Mouse (Mus musculus) intestine, embryonic 15.5 days (tissue): ENCODE measurements at regions not wholly inside any gene's neighbourhood (a gene's known extent, or its start where the extent isn't known, plus 50 kb on each side); places are given as distances from the start of the nearest gene placed in this dataset.
"Not testable (repeated sequence)": the region's sequence is repeated elsewhere in the genome, so short reads cannot be mapped to it uniquely, and the experiment has no call there.

Experiments
- ATAC-seq: fragments of 200-750 bp; cut with Nextera tagmentation; 2 replicates; pipeline ENCODE4 v1.8.0; 2017; ENCODE audit warnings: moderate TSS enrichment, moderate library complexity
- H3K27ac ChIP-seq: fragments of 300-500 bp; sonication (generic); 2 replicates; pipeline ENCODE4 v1.5.1; 2015; ENCODE audit warnings: mild to moderate bottlenecking, inconsistent platforms
- H3K27me3 ChIP-seq: fragments of 300-500 bp; sonication (generic); replicated peaks from 2 replicates; pipeline ENCODE4 v1.6.1; 2015; ENCODE audit warnings: inconsistent platforms
- H3K36me3 ChIP-seq: fragments of 300-500 bp; sonication (generic); 2 replicates; pipeline ENCODE4 v1.6.1; 2015; ENCODE audit warnings: inconsistent platforms
- H3K4me1 ChIP-seq: fragments of 300-500 bp; sonication (generic); replicated peaks from 2 replicates; pipeline ENCODE4 v1.6.1; 2015; ENCODE audit warnings: inconsistent platforms
- H3K4me2 ChIP-seq: fragments of 300-500 bp; sonication (generic); replicated peaks from 2 replicates; pipeline ENCODE4 v1.6.1; 2015; ENCODE audit warnings: mild to moderate bottlenecking, inconsistent platforms
- H3K4me3 ChIP-seq: fragments of 300-500 bp; sonication (generic); replicated peaks from 2 replicates; pipeline ENCODE4 v1.5.1; 2015; ENCODE audit warnings: inconsistent platforms
- H3K9ac ChIP-seq: fragments of 300-500 bp; sonication (generic); 2 replicates; pipeline ENCODE4 v1.6.1; 2015; ENCODE audit warnings: inconsistent platforms
- H3K9me3 ChIP-seq: fragments of 300-500 bp; sonication (generic); 2 replicates; pipeline ENCODE4 v1.6.1; 2016; ENCODE audit warnings: inconsistent platforms
- WGBS: fragments of 180-500 bp; shearing (Covaris S2); methylation state at CpG from one replicate; pipeline ENCODE4 v1.1.7; 2015; 5-methylcytosine and 5-hydroxymethylcytosine counted together

DNA sequence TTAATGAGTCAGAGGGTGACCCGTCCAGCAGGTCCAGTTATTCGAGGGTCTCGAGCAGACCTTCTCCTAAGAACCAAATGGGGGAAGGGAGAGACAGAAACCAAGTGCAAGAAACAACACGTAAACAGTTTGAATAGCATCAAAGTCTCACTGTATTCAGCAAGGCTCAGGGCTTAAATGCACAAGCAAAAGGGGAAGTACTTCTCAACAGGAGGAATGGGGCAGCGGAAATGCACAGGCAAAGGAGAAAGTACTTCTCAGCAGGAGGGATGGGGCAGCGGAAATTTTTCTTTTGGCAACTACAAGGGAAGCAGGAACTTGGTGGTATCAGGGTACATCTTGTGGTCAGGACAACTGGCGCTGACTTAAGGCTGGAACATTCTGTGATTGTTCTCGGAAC is 330.6 kb downstream of the 9430069I07Rik start:
- H3K9me3 ChIP-seq, H3K4me1 ChIP-seq, H3K4me3 ChIP-seq, H3K36me3 ChIP-seq, ATAC-seq, H3K4me2 ChIP-seq, H3K27ac ChIP-seq, H3K9ac ChIP-seq, H3K27me3 ChIP-seq: not testable (repeated sequence)
- 73% methylated on average over 8 of the region's 8 CpGs for WGBS

- no peak overlapping the region for H3K9ac ChIP-seq
- H3K4me3 ChIP-seq = no peak overlapping the region
- H3K36me3 ChIP-seq = no peaks in the 10 kb centered on the region
- H3K27me3 ChIP-seq = no peaks in the 10 kb centered on the region
- no peaks in the 10 kb centered on the region for H3K4me1 ChIP-seq
- H3K27ac ChIP-seq = no peak overlapping the region
- H3K9me3 ChIP-seq = no peaks in the 10 kb centered on the region
- no peak overlapping the region for H3K4me2 ChIP-seq
- no peak for ATAC-seq
- 86% methylated on average over 2 of the region's 2 CpGs for WGBS
These were observed 332.3 kb downstream of the 9430069I07Rik start for GRCm38 (mm10) chr15:34025396-34025795.

DNA sequence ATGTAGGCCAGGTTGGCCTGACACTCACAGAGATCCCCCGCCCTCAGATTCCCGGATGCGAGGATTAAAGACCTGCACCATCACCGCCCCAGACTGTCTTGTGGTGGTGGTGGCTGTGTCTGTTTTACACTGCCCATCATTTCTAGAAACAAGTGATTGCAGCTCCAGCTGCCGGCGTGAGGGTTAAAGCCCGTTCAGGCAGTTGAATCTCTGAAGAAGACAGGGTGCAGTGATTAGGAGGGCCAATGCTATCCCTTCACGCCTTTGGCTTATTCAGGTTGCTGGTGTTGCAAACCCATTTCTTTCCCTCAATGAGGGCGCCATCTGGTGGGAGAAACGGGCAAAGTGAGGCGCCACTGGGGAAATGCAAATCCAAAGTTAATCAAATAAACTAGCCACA is 335.8 kb downstream of the 9430069I07Rik start:
- H3K27ac ChIP-seq = no peak overlapping the region
- H3K36me3 ChIP-seq = no peaks in the 10 kb centered on the region
- no peaks in the 10 kb centered on the region for H3K9me3 ChIP-seq
- no peak overlapping the region for H3K9ac ChIP-seq
- H3K27me3 ChIP-seq = no peaks in the 10 kb centered on the region
- H3K4me2 ChIP-seq = no peak overlapping the region
- H3K4me1 ChIP-seq = no peaks in the 10 kb centered on the region
- no peak for ATAC-seq
- 26% methylated on average over 11 of the region's 11 CpGs for whole genome bisulfite sequencing
- H3K4me3 ChIP-seq = no peak overlapping the region

DNA sequence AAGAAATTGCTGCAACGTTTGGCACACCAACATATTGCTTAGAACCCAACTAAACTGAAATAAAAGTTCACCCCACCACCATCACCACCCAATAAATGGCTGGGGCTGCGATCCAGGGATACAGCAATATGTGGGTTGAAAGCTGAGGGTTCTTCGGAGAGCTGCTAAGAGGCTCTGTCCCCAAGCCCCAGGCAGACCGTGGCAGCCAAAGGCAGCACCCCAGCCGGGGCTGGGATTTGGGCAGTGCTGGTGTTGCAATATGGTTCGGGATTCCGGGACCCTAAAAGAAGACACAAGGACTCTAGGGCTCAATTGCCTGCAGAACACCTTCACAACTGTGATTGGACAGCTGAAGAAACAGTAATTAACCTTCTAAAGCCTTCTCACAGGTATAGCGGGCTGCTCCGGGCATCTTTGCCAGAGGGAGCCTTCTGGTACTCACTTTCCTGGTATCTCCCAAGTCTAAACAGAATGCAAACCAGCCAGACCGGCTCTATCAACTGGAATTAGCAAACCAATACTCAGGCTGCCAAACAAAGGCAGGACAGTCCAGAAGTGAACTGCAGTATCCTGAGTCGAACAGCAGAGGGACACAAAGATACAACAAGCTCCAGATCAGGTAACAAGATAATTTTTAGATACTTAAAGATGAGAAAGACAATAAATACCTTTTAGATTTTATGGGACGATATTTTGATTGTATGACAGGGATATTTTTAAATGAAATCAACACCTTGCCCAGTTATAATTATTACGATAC is 341.1 kb downstream of the 9430069I07Rik start:
- H3K4me2 ChIP-seq = no peak overlapping the region
- no peak overlapping the region for H3K4me3 ChIP-seq
- no peak overlapping the region for H3K9ac ChIP-seq
- H3K9me3 ChIP-seq = no peaks in the 10 kb centered on the region
- no peak for ATAC-seq
- H3K36me3 ChIP-seq = no peaks in the 10 kb centered on the region
- no peaks in the 10 kb centered on the region for H3K27me3 ChIP-seq
- 51% methylated on average over 13 of the region's 13 CpGs for WGBS
- no peaks in the 10 kb centered on the region for H3K4me1 ChIP-seq
- H3K27ac ChIP-seq = no peak overlapping the region

GRCm38 (mm10) chr15:34008591-34008990 is 349.1 kb downstream of the 9430069I07Rik start:
- H3K9me3 ChIP-seq = no peaks in the 10 kb centered on the region
- no peak overlapping the region for H3K27ac ChIP-seq
- no peak overlapping the region for H3K4me2 ChIP-seq
- no peaks in the 10 kb centered on the region for H3K4me1 ChIP-seq
- ATAC-seq = no peak
- no peak overlapping the region for H3K9ac ChIP-seq
- H3K36me3 ChIP-seq = no peaks in the 10 kb centered on the region
- WGBS = 46% methylated on average over 1 of the region's 1 CpGs
- H3K27me3 ChIP-seq = no peaks in the 10 kb centered on the region
- no peak overlapping the region for H3K4me3 ChIP-seq

GRCm38 (mm10) chr15:33992383-33992782 is 365.3 kb downstream of the 9430069I07Rik start:
- no peaks in the 10 kb centered on the region for H3K4me1 ChIP-seq
- no peaks in the 10 kb centered on the region for H3K9me3 ChIP-seq
- WGBS = 83% methylated on average over 4 of the region's 4 CpGs
- ATAC-seq = no peak
- H3K27ac ChIP-seq = no peak overlapping the region
- no peak overlapping the region for H3K9ac ChIP-seq
- no peak overlapping the region for H3K4me2 ChIP-seq
- H3K4me3 ChIP-seq = no peak overlapping the region
- no peaks in the 10 kb centered on the region for H3K36me3 ChIP-seq
- no peaks in the 10 kb centered on the region for H3K27me3 ChIP-seq

DNA sequence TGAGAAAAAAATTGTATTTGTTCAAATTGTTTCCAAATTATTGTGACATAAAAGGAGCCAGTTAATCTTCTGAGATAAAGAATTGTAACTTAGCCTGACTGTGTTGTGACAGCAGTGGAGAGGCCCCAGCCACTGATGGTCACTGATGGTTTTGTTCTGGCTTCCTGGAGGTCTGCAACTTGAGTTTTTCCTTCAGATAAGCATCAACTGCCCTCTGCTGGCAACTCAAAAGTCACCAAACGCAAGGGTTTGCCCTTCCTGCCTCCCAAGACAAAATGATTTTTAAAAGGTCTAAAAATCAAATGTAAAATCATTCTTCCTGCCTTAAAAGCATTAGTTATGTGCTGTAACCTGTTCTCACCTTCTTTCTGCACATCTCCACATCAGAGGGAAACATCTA is 382.6 kb downstream of the 9430069I07Rik start:
- Histone ChIP-seq H3K4me1 (no peaks in the 10 kb centered on the region), H3K9me3 (no peaks in the 10 kb centered on the region), H3K4me3 (no peak overlapping the region), H3K9ac (no peak overlapping the region), H3K27me3 (no peaks in the 10 kb centered on the region), H3K27ac (no peak overlapping the region), H3K4me2 (no peak overlapping the region), H3K36me3 (no peaks in the 10 kb centered on the region)
- ATAC-seq = no peak
- 28% methylated on average over 1 of the region's 1 CpGs for WGBS

GRCm38 (mm10) chr15:33973466-33973865 is 384.2 kb downstream of the 9430069I07Rik start:
- H3K4me2 ChIP-seq = no peak overlapping the region
- H3K27ac ChIP-seq = no peak overlapping the region
- no peak overlapping the region for H3K4me3 ChIP-seq
- H3K4me1 ChIP-seq = no peaks in the 10 kb centered on the region
- H3K36me3 ChIP-seq = no peaks in the 10 kb centered on the region
- H3K9me3 ChIP-seq = no peaks in the 10 kb centered on the region
- H3K9ac ChIP-seq = no peak overlapping the region
- H3K27me3 ChIP-seq = no peaks in the 10 kb centered on the region
- WGBS = 42% methylated on average over 3 of the region's 3 CpGs
- peak; percentile 70 for ATAC-seq

- Histone ChIP-seq H3K27ac (no peak overlapping the region), H3K9ac (no peak overlapping the region), H3K4me2 (no peak overlapping the region), H3K4me3 (no peak overlapping the region), H3K9me3 (no peaks in the 10 kb centered on the region), H3K27me3 (no peaks in the 10 kb centered on the region), H3K36me3 (no peaks in the 10 kb centered on the region), H3K4me1 (no peaks in the 10 kb centered on the region)
- ATAC-seq = no peak
- 49% methylated on average over 1 of the region's 1 CpGs for WGBS
These were observed 388.3 kb downstream of the 9430069I07Rik start for GRCm38 (mm10) chr15:33969409-33969808.

DNA sequence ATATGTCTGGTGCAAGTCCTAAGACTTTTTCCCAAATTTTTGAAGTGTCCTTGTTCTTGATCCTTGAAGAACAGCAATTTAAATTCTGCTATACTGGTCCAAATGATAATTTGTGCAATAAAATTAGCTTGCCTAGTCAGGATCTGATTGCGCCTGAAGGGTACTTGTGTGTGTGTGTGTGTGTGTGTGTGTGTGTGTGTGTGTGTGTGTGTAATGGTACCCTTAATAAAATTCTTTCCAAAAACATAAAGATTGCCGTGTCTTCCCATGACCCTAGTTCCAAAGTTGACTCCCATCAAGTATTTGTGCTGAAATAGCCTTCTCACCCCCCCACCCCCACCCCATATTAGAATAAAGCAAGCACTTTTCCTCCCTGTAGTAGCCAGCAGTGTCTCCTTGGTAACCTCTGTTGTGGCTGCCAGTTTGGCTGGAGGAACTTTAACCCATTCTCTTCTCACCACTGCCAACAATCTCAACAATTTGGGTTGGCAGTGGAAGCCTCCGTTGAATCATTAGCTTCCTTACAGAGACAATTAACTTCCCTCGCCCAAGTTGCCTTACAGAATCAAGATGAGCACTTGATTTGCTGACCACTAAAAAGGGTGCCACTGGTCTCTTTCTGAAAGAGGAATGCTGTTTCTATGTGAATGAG is 422.5 kb downstream of the 9430069I07Rik start:
- no peaks in the 10 kb centered on the region for H3K4me1 ChIP-seq
- no peaks in the 10 kb centered on the region for H3K36me3 ChIP-seq
- no peak overlapping the region for H3K9ac ChIP-seq
- no peaks in the 10 kb centered on the region for H3K9me3 ChIP-seq
- H3K27ac ChIP-seq = no peak overlapping the region
- no peak for ATAC-seq
- no peaks in the 10 kb centered on the region for H3K27me3 ChIP-seq
- no peak overlapping the region for H3K4me3 ChIP-seq
- 78% methylated on average over 4 of the region's 4 CpGs for WGBS
- no peak overlapping the region for H3K4me2 ChIP-seq

DNA sequence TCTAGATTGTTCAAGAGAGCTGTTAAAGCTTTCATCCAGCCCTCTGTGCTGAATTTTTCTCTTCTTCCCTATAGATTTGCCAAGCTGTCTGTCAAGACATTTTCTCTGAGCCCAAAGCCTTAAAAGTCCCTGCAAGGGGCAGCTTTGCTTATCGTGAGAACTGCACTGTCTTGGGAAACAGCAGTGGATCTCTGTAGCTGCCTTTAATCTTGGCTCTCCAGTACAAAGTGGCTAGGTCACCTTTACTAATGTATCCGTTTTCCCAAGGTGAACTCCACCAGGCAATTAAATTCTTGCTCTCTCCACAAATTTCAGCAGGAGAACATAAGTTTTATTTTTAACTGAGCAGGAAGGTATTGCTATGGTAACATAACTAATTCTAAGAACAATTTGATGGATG is 431.2 kb downstream of the 9430069I07Rik start:
- no peak overlapping the region for H3K4me3 ChIP-seq
- no peak overlapping the region for H3K27ac ChIP-seq
- H3K4me2 ChIP-seq = no peak overlapping the region
- WGBS = 65% methylated on average over 2 of the region's 2 CpGs
- H3K9me3 ChIP-seq = no peaks in the 10 kb centered on the region
- ATAC-seq = no peak
- H3K9ac ChIP-seq = no peak overlapping the region
- no peaks in the 10 kb centered on the region for H3K27me3 ChIP-seq
- no peaks in the 10 kb centered on the region for H3K4me1 ChIP-seq
- no peaks in the 10 kb centered on the region for H3K36me3 ChIP-seq

DNA sequence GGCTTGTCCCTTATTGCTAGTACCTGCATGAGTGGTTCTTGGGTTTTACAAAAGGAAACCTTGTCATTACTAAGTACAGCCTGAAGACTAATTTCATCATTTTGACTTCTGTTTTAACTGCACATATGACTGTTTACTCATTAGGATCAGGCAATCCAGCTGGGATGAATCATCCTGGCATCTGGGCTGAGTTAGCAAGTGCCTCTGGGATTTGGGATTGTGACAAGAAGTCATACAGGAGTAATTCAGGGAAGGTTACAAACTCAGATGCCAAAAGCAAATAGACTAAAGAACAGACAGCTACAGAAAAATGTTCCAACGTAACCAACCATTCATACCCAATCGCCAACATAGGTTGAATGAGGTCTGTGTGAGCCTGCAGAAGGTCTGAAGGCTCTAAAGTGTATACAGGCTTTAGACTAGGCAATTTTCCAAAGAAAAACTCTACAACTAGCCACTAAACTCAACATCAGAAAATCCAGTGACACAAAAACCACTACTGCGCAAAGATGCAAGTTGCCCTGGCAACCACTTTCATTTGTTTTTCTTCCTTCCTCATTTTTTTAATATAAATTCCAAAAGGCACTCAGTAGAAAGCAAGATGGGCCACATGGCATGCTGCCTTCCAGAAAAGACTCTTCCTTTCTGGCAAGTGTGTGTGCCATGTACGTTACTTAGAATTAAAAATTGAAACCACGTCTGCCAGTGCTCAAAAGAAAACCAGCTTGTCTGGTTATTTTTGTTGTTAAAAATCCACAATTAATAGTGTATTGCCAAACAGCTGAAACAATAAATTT is 433.4 kb downstream of the 9430069I07Rik start:
- no peaks in the 10 kb centered on the region for H3K36me3 ChIP-seq
- no peaks in the 10 kb centered on the region for H3K9me3 ChIP-seq
- WGBS = 78% methylated on average over 5 of the region's 5 CpGs
- no peaks in the 10 kb centered on the region for H3K4me1 ChIP-seq
- no peak overlapping the region for H3K9ac ChIP-seq
- ATAC-seq = no peak
- no peak overlapping the region for H3K4me3 ChIP-seq
- no peak overlapping the region for H3K27ac ChIP-seq
- no peaks in the 10 kb centered on the region for H3K27me3 ChIP-seq
- H3K4me2 ChIP-seq = no peak overlapping the region
